Mouse (Mus musculus): Measurements from ENCODE around the gene Abcc3. TPM values are rescaled to one million over a fixed set of nuclear protein-coding genes. Genes with fewer than 3 reads are reported as not detected.
A peak's percentile ranks its signal among the peaks of the same experiment; 100 is the strongest.

Abcc3 gene
- polyA plus RNA-seq, 1 experiment from 2014 or later = 0.18 TPM

DNA sequence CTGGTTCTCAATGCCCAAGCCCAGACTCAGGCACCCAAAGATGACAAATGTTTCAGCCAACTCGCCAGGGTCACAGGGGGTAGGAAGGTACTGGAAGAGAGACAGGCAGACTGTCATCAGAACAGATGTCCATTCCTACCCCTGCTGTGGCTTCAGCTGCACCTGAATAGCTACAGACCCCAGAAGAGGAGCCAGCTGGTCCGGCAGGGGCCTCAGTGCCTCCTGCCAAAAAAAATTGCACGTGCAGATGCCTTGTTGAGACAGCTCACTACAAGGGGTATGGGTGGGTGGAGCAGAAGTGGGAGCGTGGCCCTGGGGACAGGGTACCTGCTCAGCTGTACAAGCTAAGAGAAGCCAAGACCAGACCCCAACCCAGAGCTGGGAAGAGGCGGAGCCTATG is 31.1 kb upstream of the Abcc3 start:
- ATAC-seq = no peak
- H3K4me2 ChIP-seq (ENCODE audit: low read length) = no peak overlapping the region
- no peak overlapping the region for H3K27ac ChIP-seq (ENCODE audit: low read length)

DNA sequence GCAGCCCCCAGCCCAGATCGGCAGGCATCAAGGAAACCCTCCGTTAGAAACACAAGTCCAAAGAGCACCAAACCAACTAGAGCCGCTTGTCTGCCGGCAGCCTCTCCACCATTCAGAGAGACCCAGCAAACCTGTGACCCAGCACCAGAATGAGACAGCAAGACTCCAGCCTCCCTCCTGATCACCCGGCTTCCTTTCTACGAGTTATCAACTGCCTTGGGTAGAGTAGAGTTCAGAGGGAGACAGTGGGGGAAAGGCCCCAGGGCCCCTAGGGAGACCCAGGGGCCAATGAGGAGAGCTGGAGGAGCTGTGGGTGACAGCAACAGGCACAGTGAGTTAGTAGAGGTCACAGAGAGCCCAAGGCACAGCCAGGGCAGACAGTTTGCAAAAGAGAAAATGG is 28.2 kb upstream of the Abcc3 start:
- no peak overlapping the region for H3K4me3 ChIP-seq (replicated peaks; ENCODE audit: low read length)
- 75% methylated on average over 6 of the region's 6 CpGs for WGBS
- H3K4me1 ChIP-seq (replicated peaks; ENCODE audit: control insufficient read depth, insufficient read depth, low read length) = peaks cover 20% of the 10 kb centered on the region
- H3K27ac ChIP-seq (ENCODE audit: low read length) = no peak overlapping the region; the same call in 1 of the 2 replicates
- H3K9ac ChIP-seq (replicated peaks; ENCODE audit: low read depth, low read length) = no peak overlapping the region
- H3K9me3 ChIP-seq (ENCODE audit: control insufficient read depth, low read length) = no peaks in the 10 kb centered on the region
- H3K4me2 ChIP-seq (ENCODE audit: low read length) = no peak overlapping the region
- no peaks in the 10 kb centered on the region for H3K27me3 ChIP-seq (replicated peaks; ENCODE audit: control insufficient read depth, insufficient read depth, low read length)
- no peaks in the 10 kb centered on the region for H3K36me3 ChIP-seq (ENCODE audit: control insufficient read depth, insufficient read depth)
- no peak for ATAC-seq

More for the DNA sequence above, 31.1 kb upstream of the Abcc3 start:
- Histone ChIP-seq H3K27me3 (replicated peaks; ENCODE audit: control insufficient read depth, insufficient read depth, low read length) (no peaks in the 10 kb centered on the region), H3K9ac (replicated peaks; ENCODE audit: low read depth, low read length) (no peak overlapping the region), H3K36me3 (ENCODE audit: control insufficient read depth, insufficient read depth) (no peaks in the 10 kb centered on the region), H3K9me3 (ENCODE audit: control insufficient read depth, low read length) (no peaks in the 10 kb centered on the region), H3K4me1 (replicated peaks; ENCODE audit: control insufficient read depth, insufficient read depth, low read length) (peaks cover 30% of the 10 kb centered on the region), H3K4me3 (replicated peaks; ENCODE audit: low read length) (no peak overlapping the region)
- 52% methylated on average over 5 of the region's 5 CpGs for WGBS

DNA sequence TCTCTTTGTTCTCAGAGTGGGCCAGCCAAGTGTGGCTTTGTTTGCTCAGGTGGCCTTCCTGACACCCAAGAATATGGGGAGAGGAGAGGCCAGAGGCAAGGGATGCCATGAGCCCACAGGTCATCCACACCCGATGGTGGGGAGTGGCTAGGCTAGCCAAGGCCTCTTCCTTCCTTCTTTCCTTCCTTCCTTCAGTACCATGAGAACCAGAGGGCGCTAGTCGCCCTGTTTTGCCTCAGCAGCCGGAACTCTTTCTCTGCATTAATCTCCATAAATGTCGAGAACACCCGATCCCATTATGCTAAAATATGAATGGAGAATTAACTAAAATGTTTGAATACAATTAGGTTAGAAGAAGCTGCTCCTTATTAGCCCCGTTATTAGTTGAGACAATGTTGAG is 27.5 kb upstream of the Abcc3 start:
- ATAC-seq = 0 out of 2 replicates have a peak, but pooled peaks have one; percentile 29
- no peaks in the 10 kb centered on the region for H3K36me3 ChIP-seq (ENCODE audit: control insufficient read depth, insufficient read depth)
- no peaks in the 10 kb centered on the region for H3K27me3 ChIP-seq (replicated peaks; ENCODE audit: control insufficient read depth, insufficient read depth, low read length)
- no peak overlapping the region for H3K4me2 ChIP-seq (ENCODE audit: low read length)
- H3K4me3 ChIP-seq (replicated peaks; ENCODE audit: low read length) = no peak overlapping the region
- 20% methylated on average over 7 of the region's 7 CpGs for WGBS
- no peak overlapping the region for H3K9ac ChIP-seq (replicated peaks; ENCODE audit: low read depth, low read length)
- no peaks in the 10 kb centered on the region for H3K9me3 ChIP-seq (ENCODE audit: control insufficient read depth, low read length)
- H3K27ac ChIP-seq (ENCODE audit: low read length) = no peak overlapping the region; the same call in 1 of the 2 replicates
- peaks cover 24% of the 10 kb centered on the region for H3K4me1 ChIP-seq (replicated peaks; ENCODE audit: control insufficient read depth, insufficient read depth, low read length)

GRCm38 (mm10) chr11:94419004-94419727 is 26.4 kb upstream of the Abcc3 start:
- H3K27ac ChIP-seq (ENCODE audit: low read length) = no peak overlapping the region
- no peaks in the 10 kb centered on the region for H3K36me3 ChIP-seq (ENCODE audit: control insufficient read depth, insufficient read depth)
- no peak for ATAC-seq
- no peak overlapping the region for H3K4me2 ChIP-seq (ENCODE audit: low read length)
- H3K9ac ChIP-seq (replicated peaks; ENCODE audit: low read depth, low read length) = no peak overlapping the region
- H3K27me3 ChIP-seq (replicated peaks; ENCODE audit: control insufficient read depth, insufficient read depth, low read length) = no peaks in the 10 kb centered on the region
- no peaks in the 10 kb centered on the region for H3K9me3 ChIP-seq (ENCODE audit: control insufficient read depth, low read length)
- no peak overlapping the region for H3K4me3 ChIP-seq (replicated peaks; ENCODE audit: low read length)
- WGBS = 67% methylated on average over 10 of the region's 10 CpGs
- peaks cover 27% of the 10 kb centered on the region for H3K4me1 ChIP-seq (replicated peaks; ENCODE audit: control insufficient read depth, insufficient read depth, low read length)

GRCm38 (mm10) chr11:94414042-94414441 is 21.2 kb upstream of the Abcc3 start:
- WGBS = 49% methylated on average over 4 of the region's 4 CpGs
- no peaks in the 10 kb centered on the region for H3K9me3 ChIP-seq (ENCODE audit: control insufficient read depth, low read length)
- peak overlapping the region; percentile 47 for H3K9ac ChIP-seq (replicated peaks; ENCODE audit: low read depth, low read length)
- H3K36me3 ChIP-seq (ENCODE audit: control insufficient read depth, insufficient read depth) = no peaks in the 10 kb centered on the region
- H3K27ac ChIP-seq (ENCODE audit: low read length) = peak overlapping the region; percentile 86
- H3K4me3 ChIP-seq (replicated peaks; ENCODE audit: low read length) = no peak overlapping the region
- H3K4me1 ChIP-seq (replicated peaks; ENCODE audit: control insufficient read depth, insufficient read depth, low read length) = peaks cover 32% of the 10 kb centered on the region
- no peaks in the 10 kb centered on the region for H3K27me3 ChIP-seq (replicated peaks; ENCODE audit: control insufficient read depth, insufficient read depth, low read length)
- H3K4me2 ChIP-seq (ENCODE audit: low read length) = no peak overlapping the region
- peak; percentile 13 for ATAC-seq

- Histone ChIP-seq H3K9ac (replicated peaks; ENCODE audit: low read depth, low read length) (peak overlapping the region; percentile 47), H3K4me1 (replicated peaks; ENCODE audit: control insufficient read depth, insufficient read depth, low read length) (peaks cover 32% of the 10 kb centered on the region), H3K36me3 (ENCODE audit: control insufficient read depth, insufficient read depth) (no peaks in the 10 kb centered on the region), H3K27ac (ENCODE audit: low read length) (peak overlapping the region; percentile 86), H3K4me3 (replicated peaks; ENCODE audit: low read length) (no peak overlapping the region), H3K27me3 (replicated peaks; ENCODE audit: control insufficient read depth, insufficient read depth, low read length) (no peaks in the 10 kb centered on the region), H3K9me3 (ENCODE audit: control insufficient read depth, low read length) (no peaks in the 10 kb centered on the region), H3K4me2 (ENCODE audit: low read length) (peak overlapping the region; percentile 41)
- WGBS = 8% methylated on average over 8 of the region's 8 CpGs
- ATAC-seq = peak; percentile 72
Measured at GRCm38 (mm10) chr11:94413516-94413915, 20.7 kb upstream of the Abcc3 start.

DNA sequence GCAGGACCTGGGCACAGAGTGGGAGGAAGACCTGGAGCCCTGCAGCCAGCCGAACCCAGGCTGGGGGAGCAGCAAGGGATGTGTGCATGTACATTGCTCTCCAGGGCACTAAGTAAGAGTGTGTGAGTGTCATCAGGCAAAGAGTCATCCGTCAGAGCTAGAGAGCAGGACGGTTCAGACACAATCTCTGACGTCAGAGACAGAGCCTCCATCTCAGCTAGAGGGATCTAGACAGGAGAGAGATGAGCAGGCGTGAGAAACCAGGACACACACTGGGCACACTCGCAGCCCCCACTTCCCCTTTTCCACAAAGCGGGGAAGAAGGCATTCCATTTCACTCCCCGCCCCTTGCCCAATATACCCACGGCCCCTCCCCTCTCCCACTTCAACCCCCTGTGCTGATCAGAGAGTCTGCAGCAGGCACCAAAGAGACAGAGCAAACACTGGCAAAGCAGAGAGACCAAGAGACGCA is 20.2 kb upstream of the Abcc3 start:
- H3K9me3 ChIP-seq (ENCODE audit: control insufficient read depth, low read length) = no peaks in the 10 kb centered on the region
- H3K4me3 ChIP-seq (replicated peaks; ENCODE audit: low read length) = no peak overlapping the region
- H3K36me3 ChIP-seq (ENCODE audit: control insufficient read depth, insufficient read depth) = no peaks in the 10 kb centered on the region
- no peaks in the 10 kb centered on the region for H3K27me3 ChIP-seq (replicated peaks; ENCODE audit: control insufficient read depth, insufficient read depth, low read length)
- peak overlapping the region; percentile 47 for H3K9ac ChIP-seq (replicated peaks; ENCODE audit: low read depth, low read length)
- peak overlapping the region; percentile 41 for H3K4me2 ChIP-seq (ENCODE audit: low read length)
- peaks cover 34% of the 10 kb centered on the region for H3K4me1 ChIP-seq (replicated peaks; ENCODE audit: control insufficient read depth, insufficient read depth, low read length)
- 8% methylated on average over 10 of the region's 10 CpGs for WGBS
- ATAC-seq = peak; percentile 76
- peak overlapping the region; percentile 86 for H3K27ac ChIP-seq (ENCODE audit: low read length)

- Histone ChIP-seq H3K9ac (replicated peaks; ENCODE audit: low read depth, low read length) (peak overlapping the region; percentile 47; the same call in 1 of the 2 replicates), H3K36me3 (ENCODE audit: control insufficient read depth, insufficient read depth) (no peaks in the 10 kb centered on the region), H3K4me1 (replicated peaks; ENCODE audit: control insufficient read depth, insufficient read depth, low read length) (peaks cover 38% of the 10 kb centered on the region), H3K4me3 (replicated peaks; ENCODE audit: low read length) (no peak overlapping the region), H3K9me3 (ENCODE audit: control insufficient read depth, low read length) (no peaks in the 10 kb centered on the region), H3K27ac (ENCODE audit: low read length) (peak overlapping the region; percentile 86), H3K27me3 (replicated peaks; ENCODE audit: control insufficient read depth, insufficient read depth, low read length) (no peaks in the 10 kb centered on the region), H3K4me2 (ENCODE audit: low read length) (no peak overlapping the region)
- ATAC-seq = no peak
- WGBS = 62% methylated on average over 2 of the region's 2 CpGs
Measured at GRCm38 (mm10) chr11:94412562-94412961, 19.8 kb upstream of the Abcc3 start.

GRCm38 (mm10) chr11:94407803-94408321 is 15.1 kb upstream of the Abcc3 start:
- Histone ChIP-seq H3K4me1 (replicated peaks; ENCODE audit: control insufficient read depth, insufficient read depth, low read length) (peaks cover 29% of the 10 kb centered on the region), H3K36me3 (ENCODE audit: control insufficient read depth, insufficient read depth) (no peaks in the 10 kb centered on the region), H3K4me3 (replicated peaks; ENCODE audit: low read length) (no peak overlapping the region), H3K9ac (replicated peaks; ENCODE audit: low read depth, low read length) (peak overlapping the region; percentile 35; the same call in 1 of the 2 replicates), H3K4me2 (ENCODE audit: low read length) (no peak overlapping the region), H3K27ac (ENCODE audit: low read length) (peak overlapping the region; percentile 93), H3K9me3 (ENCODE audit: control insufficient read depth, low read length) (no peaks in the 10 kb centered on the region), H3K27me3 (replicated peaks; ENCODE audit: control insufficient read depth, insufficient read depth, low read length) (no peaks in the 10 kb centered on the region)
- peak; percentile 75 for ATAC-seq
- 21% methylated on average over 11 of the region's 11 CpGs for WGBS
